Mouse (Mus musculus) cerebellum, adult 9-10 months (tissue): ENCODE measurements at regions not wholly inside any gene's neighbourhood (a gene's known extent, or its start where the extent isn't known, plus 50 kb on each side); places are given as distances from the start of the nearest gene placed in this dataset.
"Not testable (repeated sequence)": the region's sequence is repeated elsewhere in the genome, so short reads cannot be mapped to it uniquely, and the experiment has no call there.

Experiments used
- DNase-seq: peaks from one replicate; pipeline ENCODE4 v3.0.0; 2022

- no peak for DNase-seq
Observed at GRCm38 (mm10) chr4:114296380-114296779, 110.1 kb upstream of the Trabd2b start.

GRCm38 (mm10) chr4:114298517-114298916 lies 108.0 kb upstream of the Trabd2b start:
- DNase-seq = not testable (repeated sequence)

GRCm38 (mm10) chr4:114300390-114301012 lies 106.0 kb upstream of the Trabd2b start:
- peak; percentile 14 for DNase-seq

GRCm38 (mm10) chr4:114304654-114305053 lies 101.9 kb upstream of the Trabd2b start:
- no peak for DNase-seq

- no peak for DNase-seq
Observed at GRCm38 (mm10) chr4:114307491-114307890, 99.0 kb upstream of the Trabd2b start.

GRCm38 (mm10) chr4:114308518-114308917 lies 98.0 kb upstream of the Trabd2b start:
- peak; percentile 5 for DNase-seq

GRCm38 (mm10) chr4:114315051-114315450 lies 91.5 kb upstream of the Trabd2b start:
- DNase-seq = no peak

GRCm38 (mm10) chr4:114315556-114315955 lies 91.0 kb upstream of the Trabd2b start:
- DNase-seq = no peak

- DNase-seq = no peak
Observed at GRCm38 (mm10) chr4:114317076-114317475, 89.4 kb upstream of the Trabd2b start.

- DNase-seq = no peak
Observed at GRCm38 (mm10) chr4:114320076-114320475, 86.4 kb upstream of the Trabd2b start.

GRCm38 (mm10) chr4:114321516-114322339 lies 84.8 kb upstream of the Trabd2b start:
- no peak for DNase-seq

GRCm38 (mm10) chr4:114329978-114330377 lies 76.5 kb upstream of the Trabd2b start:
- no peak for DNase-seq

GRCm38 (mm10) chr4:114331161-114331560 lies 75.4 kb upstream of the Trabd2b start:
- no peak for DNase-seq

- no peak for DNase-seq
Observed at GRCm38 (mm10) chr4:114334850-114335249, 71.7 kb upstream of the Trabd2b start.

- no peak for DNase-seq
Observed at GRCm38 (mm10) chr4:114336029-114336746, 70.3 kb upstream of the Trabd2b start.

- DNase-seq = no peak
Observed at GRCm38 (mm10) chr4:114336747-114337090, 69.8 kb upstream of the Trabd2b start.

- no peak for DNase-seq
Observed at GRCm38 (mm10) chr4:114339793-114340192, 66.7 kb upstream of the Trabd2b start.

GRCm38 (mm10) chr4:114345154-114345553 lies 61.4 kb upstream of the Trabd2b start:
- no peak for DNase-seq

- peak; percentile 11 for DNase-seq
Observed at GRCm38 (mm10) chr4:114346068-114346747, 60.3 kb upstream of the Trabd2b start.

- no peak for DNase-seq
Observed at GRCm38 (mm10) chr4:114346884-114347283, 59.6 kb upstream of the Trabd2b start.

GRCm38 (mm10) chr4:114349601-114350000 lies 56.9 kb upstream of the Trabd2b start:
- no peak for DNase-seq

- DNase-seq = no peak
Observed at GRCm38 (mm10) chr4:114351282-114351681, 55.2 kb upstream of the Trabd2b start.

GRCm38 (mm10) chr4:114353058-114353457 lies 53.5 kb upstream of the Trabd2b start:
- DNase-seq = no peak
